Mouse (Mus musculus): ENCODE data around the gene Olfr1535.
A peak's percentile ranks its signal among the peaks of the same experiment; 100 is the strongest.

DNA sequence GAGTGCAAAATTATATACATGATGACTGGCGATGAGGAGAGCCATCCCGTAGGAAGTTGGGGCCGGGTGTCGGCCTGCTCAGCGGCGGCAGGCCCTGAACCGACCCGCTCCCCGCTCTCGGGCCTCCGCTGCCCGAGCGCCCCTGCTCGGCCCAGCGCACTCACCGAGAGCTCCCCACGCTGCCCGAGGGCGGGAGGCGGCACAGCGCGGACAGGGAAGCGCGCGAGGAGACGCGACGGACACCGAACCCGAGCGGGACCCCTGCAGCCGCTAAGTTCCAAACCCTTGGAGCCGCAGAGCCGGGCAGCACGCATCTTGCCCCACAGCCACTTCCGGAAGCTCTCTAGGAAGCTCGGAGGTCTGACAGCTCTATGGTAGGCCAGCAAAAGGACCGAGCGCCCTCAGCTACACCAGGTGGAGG is 28.9 kb downstream of the Olfr1535 start, which contains the start of gene Zkscan8:
- TF ChIP-seq CTCF (IDR thresholded peaks at IDR 0.05; ENCODE audit: low read depth, low read length) (0 out of 2 replicates have a peak, but pooled peaks have one; percentile 0), POLR2A (IDR thresholded peaks at IDR 0.05; ENCODE audit: extremely low read depth, insufficient read depth, low read length) (no peak)

All from liver, adult 2 months (tissue).